Mouse (Mus musculus) ES-E14 (cell line): ENCODE results near the gene Pitpnc1. TPM values are rescaled to one million over a fixed set of nuclear protein-coding genes. Genes with fewer than 3 reads are reported as not detected.

Experiments
- DNase-seq: peaks from one replicate; pipeline ENCODE4 v3.0.0-alpha.2; 2013; ENCODE audit warnings: low read depth, low spot score
- H3K27ac ChIP-seq: 2 replicates; pipeline ENCODE4 v1.5.1; 2012; ENCODE audit warnings: low read depth, mild to moderate bottlenecking, low read length, moderate library complexity, mixed read lengths; ENCODE audit not compliant: poor library complexity, insufficient read depth, severe bottlenecking
- H3K36me3 ChIP-seq: 2 replicates; pipeline ENCODE4 v1.6.1; 2012; ENCODE audit warnings: mild to moderate bottlenecking, low read length, moderate library complexity, mixed read lengths; ENCODE audit not compliant: control insufficient read depth, poor library complexity, insufficient read depth, severe bottlenecking
- H3K4me1 ChIP-seq, 2 experiments: fragments of 150-350 bp in 1 of 2; sonication (generic) in 1 of 2; 2 replicates each; pipeline ENCODE4 v1.6.1; 2012; ENCODE audit warnings: low read length in 2 of 2, mild to moderate bottlenecking in 1 of 2, mixed read lengths in 1 of 2; ENCODE audit not compliant: control insufficient read depth in 2 of 2, insufficient read depth in 2 of 2, poor library complexity in 1 of 2
- H3K4me3 ChIP-seq, 2 experiments: fragments of 150-350 bp in 1 of 2; sonication (generic) in 1 of 2; 2 replicates each; pipeline ENCODE4 v1.5.1; 2012; ENCODE audit warnings: low read length in 2 of 2, low read depth in 1 of 2, mild to moderate bottlenecking in 1 of 2, mixed read lengths in 1 of 2; ENCODE audit not compliant: insufficient read depth in 1 of 2, poor library complexity in 1 of 2, severe bottlenecking in 1 of 2
- H3K9ac ChIP-seq: 2 replicates; pipeline ENCODE4 v1.6.1; 2012; ENCODE audit warnings: low read depth, mild to moderate bottlenecking, low read length, mixed read lengths; ENCODE audit not compliant: poor library complexity, insufficient read depth, severe bottlenecking
- H3K9me3 ChIP-seq: fragments of 150-350 bp; sonication (generic); 2 replicates; pipeline ENCODE4 v1.6.1; 2012; ENCODE audit warnings: low read depth, mild to moderate bottlenecking, low read length; ENCODE audit not compliant: control insufficient read depth, insufficient read depth
- CHD2 ChIP-seq: IDR thresholded peaks from 2 replicates; pipeline ENCODE4 v1.6.1; 2014; ENCODE audit warnings: mild to moderate bottlenecking, low read depth, low read length, inconsistent platforms
- HCFC1 ChIP-seq: IDR thresholded peaks from 2 replicates; pipeline ENCODE4 v1.6.1; 2012; ENCODE audit warnings: low read length, inconsistent platforms, borderline replicate concordance; ENCODE audit not compliant: insufficient read depth
- MAFK ChIP-seq: IDR thresholded peaks from 2 replicates; pipeline ENCODE4 v1.6.1; 2014; ENCODE audit warnings: mild to moderate bottlenecking, low read depth, low read length, inconsistent platforms; ENCODE audit not compliant: insufficient read depth
- ZC3H11A ChIP-seq: IDR thresholded peaks from 2 replicates; pipeline ENCODE4 v1.6.1; 2012; ENCODE audit warnings: low read depth, mild to moderate bottlenecking, inconsistent platforms, low read length, borderline replicate concordance
- ZNF384 ChIP-seq: IDR thresholded peaks from 2 replicates; pipeline ENCODE4 v1.6.1; 2012; ENCODE audit warnings: low read depth, low read length, inconsistent platforms
- in situ Hi-C, 2 experiments: fragments of 600-800 bp; cut with MboI; formaldehyde crosslinking; loops; one replicate each; pipeline ENCODE4 v1.15.1; 2025; ENCODE audit warnings: low sequenced_read_pairs in 2 of 2, inconsistent platforms in 1 of 2; ENCODE audit not compliant: unreplicated experiment in 2 of 2
- total RNA-seq: library from RNA; depleted of rRNA; stranded (reverse); fragments of 300-350 nt; gene quantifications from 2 replicates; pipeline ENCODE4 v1.2.3, GENCODE M21; 2012

The Pitpnc1 gene
- total RNA-seq, 1 experiment: 37.3 TPM

- Histone ChIP-seq H3K9ac (no peak overlapping the region), H3K36me3 (peaks cover 8% of the 10 kb centered on the region; the same call in 1 of the 2 replicates), H3K4me3 (no peak overlapping the region), H3K4me1 (peaks cover 0 to 8% of the 10 kb centered on the region in 2 experiments; a peak in 1 of 4 replicates), H3K27ac (no peak overlapping the region), H3K9me3 (no peaks in the 10 kb centered on the region)
- TF ChIP-seq MAFK (no peak), ZC3H11A (no peak), HCFC1 (no peak), ZNF384 (no peak), CHD2 (no peak)
- in situ Hi-C loops: loop anchor here in 1 of 2 experiments (25.0 kb wide), 1 partner anchor 163 kb away; the partner anchor contains the start of gene Pitpnc1
- DNase-seq: no peak
Observed at GRCm38 (mm10) chr11:107299511-107300120, 170.9 kb downstream of the Pitpnc1 start.

DNA sequence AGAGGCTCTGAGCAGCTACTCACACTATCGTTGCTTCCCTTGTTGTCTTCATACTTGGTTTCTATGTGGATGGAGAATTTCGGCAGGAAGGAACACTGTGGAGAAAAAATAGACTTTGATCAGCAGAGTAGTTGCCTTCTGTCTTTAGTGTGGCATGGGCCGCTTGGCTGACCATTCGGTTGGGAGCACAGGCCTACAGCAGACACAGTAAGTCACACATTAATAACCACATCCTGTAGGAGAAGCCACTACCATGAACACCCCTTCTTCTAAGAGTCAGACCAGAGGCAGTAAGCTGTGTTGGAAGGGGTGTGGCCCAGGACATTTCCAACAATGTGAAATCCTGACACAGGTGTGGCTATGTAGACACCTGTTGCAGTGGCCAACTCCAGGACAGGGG, 174.3 kb downstream of the Pitpnc1 start:
- TF ChIP-seq MAFK: no peak
- no peak for TF ChIP-seq ZC3H11A
- no peak for TF ChIP-seq ZNF384
- no peak for TF ChIP-seq HCFC1
- no peak for TF ChIP-seq CHD2
- H3K36me3 ChIP-seq: peaks cover 10% of the 10 kb centered on the region; the same call in 1 of the 2 replicates
- H3K27ac ChIP-seq: no peak overlapping the region
- H3K9me3 ChIP-seq: no peaks in the 10 kb centered on the region
- no peak overlapping the region for H3K4me3 ChIP-seq
- in situ Hi-C loops: loop anchor here in 1 of 2 experiments (25.0 kb wide), 1 partner anchor 166 kb away; the partner anchor contains the start of gene Pitpnc1
- peaks cover 1 to 8% of the 10 kb centered on the region in 2 experiments; a peak in 2 of 4 replicates for H3K4me1 ChIP-seq
- no peak overlapping the region for H3K9ac ChIP-seq
- no peak for DNase-seq

DNA sequence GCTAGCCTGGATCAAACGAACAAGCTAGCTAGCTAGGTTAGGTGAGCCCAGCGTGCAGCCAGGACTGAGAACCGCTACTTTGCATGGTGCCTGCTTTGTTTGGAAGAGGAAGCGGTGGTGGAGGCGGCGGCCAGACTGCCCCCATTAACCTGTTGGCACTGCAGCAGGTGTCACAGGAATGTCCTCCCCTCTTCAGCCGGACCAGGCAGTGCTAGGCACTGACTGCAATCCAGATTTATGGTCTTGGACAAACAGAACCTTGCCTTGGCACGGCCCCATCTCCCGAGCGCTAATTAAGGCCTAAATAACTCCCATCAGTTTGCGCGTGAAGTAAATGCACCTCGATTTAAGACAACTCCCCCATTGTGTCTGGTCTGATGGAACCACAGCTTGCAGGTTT, 178.5 kb downstream of the Pitpnc1 start:
- no peak for TF ChIP-seq HCFC1
- no peak for TF ChIP-seq ZC3H11A
- TF ChIP-seq MAFK: no peak
- no peak for TF ChIP-seq CHD2
- TF ChIP-seq ZNF384: no peak
- in situ Hi-C loops: loop anchor here in 1 of 2 experiments (25.0 kb wide), 1 partner anchor 170 kb away; the partner anchor contains the start of gene Pitpnc1
- Histone ChIP-seq H3K27ac (no peak overlapping the region), H3K4me3 (no peak overlapping the region), H3K36me3 (peaks cover 13% of the 10 kb centered on the region; the same call in 1 of the 2 replicates), H3K9me3 (no peaks in the 10 kb centered on the region), H3K9ac (no peak overlapping the region), H3K4me1 (peaks cover 1 to 5% of the 10 kb centered on the region in 2 experiments; a peak in 2 of 4 replicates)
- DNase-seq: no peak

DNA sequence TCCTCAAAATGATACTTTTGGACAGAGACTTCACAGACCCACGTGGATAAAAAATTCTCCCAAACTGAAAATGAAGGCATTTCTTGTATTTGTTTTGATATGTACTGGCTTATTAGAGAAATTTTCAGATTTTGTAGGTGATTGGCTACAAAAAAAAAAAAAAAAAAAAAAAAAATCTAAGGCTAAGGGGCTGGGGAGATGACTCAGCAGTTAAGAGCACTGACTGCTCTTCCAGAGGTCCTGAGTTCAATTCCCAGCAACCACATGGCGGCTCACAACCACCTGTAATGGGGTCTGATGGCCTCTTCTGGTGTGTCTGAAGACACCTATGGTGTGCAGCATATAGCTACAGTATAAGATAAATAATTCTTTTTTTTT, 182.3 kb downstream of the Pitpnc1 start:
- in situ Hi-C loops: loop anchor here in 1 of 2 experiments (25.0 kb wide), 1 partner anchor 174 kb away; the partner anchor contains the start of gene Pitpnc1
- TF ChIP-seq CHD2 (no peak), MAFK (0 out of 2 replicates have a peak, but pooled peaks have one; percentile 65), HCFC1 (no peak), ZNF384 (peak; percentile 48; the same call in 1 of the 2 replicates)
- H3K4me1 ChIP-seq: peaks cover 0 to 7% of the 10 kb centered on the region in 2 experiments; a peak in 2 of 4 replicates
- no peak overlapping the region for H3K27ac ChIP-seq
- H3K9me3 ChIP-seq: no peaks in the 10 kb centered on the region
- no peak overlapping the region for H3K4me3 ChIP-seq
- peaks cover 4% of the 10 kb centered on the region for H3K36me3 ChIP-seq
- DNase-seq: no peak
- H3K9ac ChIP-seq: no peak overlapping the region
